Comparison of ENCODE assay signal across 12 mouse cellular contexts in genomic region chr4:131014301-131015081, GRCm38 (mm10).
DNase-seq lines count a peak whose midpoint lies in the region; ATAC-seq and TF ChIP-seq lines count a peak whose summit lies in the region.
"Had no signal": no experiment of that assay in that cellular context is flagged by ENCODE, and none has a peak within 500 bp of the region (broad histone marks: within the 10 kb centered on the region; RNA-seq: fewer than 3 reads in every experiment).

No protein-coding gene starts in this region.

- peak; percentile 26 for DNase-seq in neural tube, embryonic 11.5 days (ENCODE audit: low spot score)
- no peak for DNase-seq in neural tube, embryonic 10.5 days (ENCODE audit: extremely low spot score, low spot score)
- DNase-seq in forebrain, postnatal 0 days: peak; percentile 42
- DNase-seq in limb, embryonic 11.5 days (ENCODE audit: low spot score): peak; percentile 56
- no peak for DNase-seq in testis, postnatal 10 days (ENCODE audit: low spot score)
- no peak for DNase-seq in heart, postnatal 25 days (ENCODE audit: low spot score)
- DNase-seq in gastrocnemius, adult 2 months: no peak
- no peak for DNase-seq in c-Kit-positive CD71-positive TER-119-positive erythroid progenitor cells, embryonic 14.5 days (ENCODE audit: low spot score)
- DNase-seq: heart, postnatal 4 days; kidney, postnatal 10 days; lung, postnatal 14 days had no signal

- 0 out of 2 replicates have a peak, but pooled peaks cover 2% of the 10 kb centered on the region for H3K4me1 ChIP-seq in neural tube, embryonic 11.5 days (ENCODE audit: control insufficient read depth, insufficient read depth, low read length)
- H3K4me1 ChIP-seq in forebrain, postnatal 0 days (ENCODE audit: insufficient read depth): no peaks in the 10 kb centered on the region
- peaks cover 11% of the 10 kb centered on the region; the same call in 1 of the 2 replicates for H3K4me1 ChIP-seq in limb, embryonic 11.5 days (ENCODE audit: control insufficient read depth, insufficient read depth, low read length)

- H3K36me3 ChIP-seq in neural tube, embryonic 11.5 days (ENCODE audit: control insufficient read depth, insufficient read depth, low read length): no peaks in the 10 kb centered on the region
- no peaks in the 10 kb centered on the region for H3K36me3 ChIP-seq in forebrain, postnatal 0 days (ENCODE audit: insufficient read depth)
- no peaks in the 10 kb centered on the region for H3K36me3 ChIP-seq in limb, embryonic 11.5 days (ENCODE audit: control insufficient read depth, insufficient read depth, low read length)

- no peak overlapping the region for H3K4me3 ChIP-seq in neural tube, embryonic 11.5 days (ENCODE audit: low read depth, low read length)
- no peak overlapping the region for H3K4me3 ChIP-seq in forebrain, postnatal 0 days (ENCODE audit: low read depth, low read length)
- H3K4me3 ChIP-seq in limb, embryonic 11.5 days (ENCODE audit: low read depth, low read length): no peak overlapping the region
- no peak overlapping the region for H3K4me3 ChIP-seq in gastrocnemius, adult 2 months

- ATAC-seq in neural tube, embryonic 11.5 days (ENCODE audit: insufficient read depth, low FRiP score, low TSS enrichment): no peak
- peak; percentile 40 for ATAC-seq in forebrain, postnatal 0 days
- ATAC-seq in limb, embryonic 11.5 days (ENCODE audit: insufficient number of reproducible peaks, low FRiP score, low TSS enrichment, low read depth): no peak

- TF ChIP-seq CTCF in forebrain, postnatal 0 days (IDR thresholded peaks at IDR 0.05; ENCODE audit: low read depth): no peak
- TF ChIP-seq CTCF in gastrocnemius, adult 2 months (IDR thresholded peaks at IDR 0.05): no peak

- intact Hi-C loops in heart, postnatal 25 days (cut with DNase I): no loop called here
- intact Hi-C loops in gastrocnemius, adult 2 months (cut with DNase I): no loop called here

- H3K4me2 ChIP-seq in neural tube, embryonic 11.5 days (ENCODE audit: low read depth): no peak overlapping the region
- H3K4me2 ChIP-seq in forebrain, postnatal 0 days (ENCODE audit: low read depth): no peak overlapping the region
- no peak overlapping the region for H3K4me2 ChIP-seq in limb, embryonic 11.5 days (ENCODE audit: low read depth, severe bottlenecking)
- H3K4me2 ChIP-seq: liver, embryonic 11.5 days had no signal

- H3K9ac ChIP-seq in neural tube, embryonic 11.5 days (ENCODE audit: low read length): no peak overlapping the region
- no peak overlapping the region for H3K9ac ChIP-seq in forebrain, postnatal 0 days
- H3K9ac ChIP-seq in limb, embryonic 11.5 days (ENCODE audit: low read length): no peak overlapping the region

- no peaks in the 10 kb centered on the region for H3K27me3 ChIP-seq in neural tube, embryonic 11.5 days (ENCODE audit: control insufficient read depth, insufficient read depth, low read length)
- H3K27me3 ChIP-seq in forebrain, postnatal 0 days (ENCODE audit: insufficient read depth, low read length): no peaks in the 10 kb centered on the region
- H3K27me3 ChIP-seq in limb, embryonic 11.5 days (ENCODE audit: control insufficient read depth, insufficient read depth, low read length): no peaks in the 10 kb centered on the region

- H3K27ac ChIP-seq in neural tube, embryonic 11.5 days (ENCODE audit: low read depth, low read length): no peak overlapping the region
- no peak overlapping the region for H3K27ac ChIP-seq in forebrain, postnatal 0 days (ENCODE audit: low read depth, low read length)
- H3K27ac ChIP-seq in limb, embryonic 11.5 days (replicated peaks; ENCODE audit: low read depth, low read length): peak overlapping the region; percentile 52
- no peak overlapping the region for H3K27ac ChIP-seq in gastrocnemius, adult 2 months

- WGBS in neural tube, embryonic 11.5 days: 66% methylated on average over 15 of the region's 15 CpGs
- WGBS in forebrain, postnatal 0 days: 12% methylated on average over 15 of the region's 15 CpGs
- 21% methylated on average over 15 of the region's 15 CpGs for WGBS in limb, embryonic 11.5 days

- H3K9me3 ChIP-seq in neural tube, embryonic 11.5 days (ENCODE audit: control insufficient read depth, low read length): no peaks in the 10 kb centered on the region
- no peaks in the 10 kb centered on the region for H3K9me3 ChIP-seq in forebrain, postnatal 0 days (ENCODE audit: low read length)
- H3K9me3 ChIP-seq in limb, embryonic 11.5 days (ENCODE audit: control insufficient read depth, low read length): no peaks in the 10 kb centered on the region

Comparison
In these comparisons a context has a peak if more than half of its experiments do, and no peak if none do; other contexts are left out.
1. DNase-seq: peak in neural tube, embryonic 11.5 days (single experiment), forebrain, postnatal 0 days (single experiment) and limb, embryonic 11.5 days (single experiment); none in neural tube, embryonic 10.5 days (single experiment), testis, postnatal 10 days (single experiment), heart, postnatal 25 days (single experiment), gastrocnemius, adult 2 months (single experiment) and c-Kit-positive CD71-positive TER-119-positive erythroid progenitor cells, embryonic 14.5 days (single experiment).